Mouse (Mus musculus) erythroblast, embryonic 14.5 days (primary cell): ENCODE results near the gene Psme3.

Source experiments
- GATA1 ChIP-seq: IDR thresholded peaks from 2 replicates; pipeline ENCODE4 v1.6.1; 2012; ENCODE audit warnings: low read length, inconsistent platforms, mixed read lengths
- TAL1 ChIP-seq: IDR thresholded peaks from 3 replicates; pipeline ENCODE4 v1.6.1; 2012; ENCODE audit warnings: low read length, inconsistent platforms, mixed read lengths

DNA sequence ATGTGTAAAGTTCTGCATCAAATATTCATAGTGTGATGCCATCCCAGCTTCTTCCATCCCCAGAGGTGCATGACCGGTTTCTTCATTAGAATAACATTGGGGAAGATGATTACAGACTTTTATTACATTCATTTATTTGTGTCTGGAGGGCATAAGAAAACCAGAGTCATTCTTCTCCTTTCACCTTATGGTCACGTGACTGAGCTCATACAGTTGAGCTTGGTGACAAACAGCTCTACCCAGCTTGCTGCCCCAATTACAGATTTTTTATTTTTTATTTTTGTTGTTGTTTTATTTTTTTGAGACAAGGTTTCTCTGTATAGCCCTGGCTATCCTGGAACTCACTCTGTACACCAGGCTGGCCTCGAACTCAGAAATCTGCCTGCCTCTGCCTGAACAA lies 43.6 kb upstream of the Psme3 start:
- TF ChIP-seq GATA1 (no peak), TAL1 (no peak)
